Mouse (Mus musculus): ENCODE data around the gene Gm20792.
"Not testable (repeated sequence)": the region's sequence is repeated elsewhere in the genome, so short reads cannot be mapped to it uniquely, and the experiment has no call there.

The Gm20792 gene

GRCm38 (mm10) chrY:48311555-48311954 is at the start of gene Gm20792:
Gene Gm20792, plus strand, starts transcription at chrY:48311855.
- not testable (repeated sequence) for DNase-seq (ENCODE audit: low spot score)
